Mouse (Mus musculus) adrenal gland, adult (tissue): ENCODE results near the gene Prtn3.

Source experiments
- DNase-seq, 2 experiments: peaks; one replicate each; pipeline ENCODE4 v3.0.0; 2022 to 2023; ENCODE audit warnings: low spot score in 1 of 2; ENCODE audit not compliant: inconsistent age in 2 of 2

Prtn3 gene

DNA sequence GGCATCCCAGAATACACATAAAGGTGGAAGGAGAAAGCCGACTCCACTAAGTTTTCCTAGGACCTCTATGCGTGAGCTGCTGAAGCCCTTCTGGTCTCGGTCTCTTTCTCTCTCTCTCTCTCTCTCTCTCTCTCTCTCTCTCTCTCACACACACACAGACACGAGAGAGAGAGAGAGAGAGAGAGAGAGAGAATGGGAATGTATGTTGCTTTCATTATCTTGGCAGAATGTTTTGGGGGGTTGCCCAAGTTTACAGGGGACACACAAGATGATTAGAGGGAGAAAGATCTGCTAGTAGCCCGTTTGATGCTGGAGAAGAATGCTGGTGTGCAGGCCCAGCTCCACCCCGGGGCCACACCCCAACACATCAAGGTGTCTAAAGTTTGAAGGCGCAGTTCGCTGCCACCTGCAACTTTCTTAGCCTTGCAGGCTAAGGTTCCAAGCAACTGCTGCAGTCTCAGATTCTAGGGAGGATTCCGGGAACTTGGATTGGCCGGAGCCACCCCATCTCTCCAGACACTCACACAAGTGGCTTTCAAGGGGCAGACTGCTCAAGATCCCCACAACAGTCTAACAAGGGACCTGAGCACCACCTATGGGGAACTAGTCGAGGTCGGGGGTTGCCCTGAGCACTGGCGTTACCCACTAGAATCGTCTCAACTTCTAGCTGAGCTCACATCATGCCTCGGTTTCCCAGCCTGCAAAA, 51.7 kb downstream of the Prtn3 start:
- no peak for DNase-seq

DNA sequence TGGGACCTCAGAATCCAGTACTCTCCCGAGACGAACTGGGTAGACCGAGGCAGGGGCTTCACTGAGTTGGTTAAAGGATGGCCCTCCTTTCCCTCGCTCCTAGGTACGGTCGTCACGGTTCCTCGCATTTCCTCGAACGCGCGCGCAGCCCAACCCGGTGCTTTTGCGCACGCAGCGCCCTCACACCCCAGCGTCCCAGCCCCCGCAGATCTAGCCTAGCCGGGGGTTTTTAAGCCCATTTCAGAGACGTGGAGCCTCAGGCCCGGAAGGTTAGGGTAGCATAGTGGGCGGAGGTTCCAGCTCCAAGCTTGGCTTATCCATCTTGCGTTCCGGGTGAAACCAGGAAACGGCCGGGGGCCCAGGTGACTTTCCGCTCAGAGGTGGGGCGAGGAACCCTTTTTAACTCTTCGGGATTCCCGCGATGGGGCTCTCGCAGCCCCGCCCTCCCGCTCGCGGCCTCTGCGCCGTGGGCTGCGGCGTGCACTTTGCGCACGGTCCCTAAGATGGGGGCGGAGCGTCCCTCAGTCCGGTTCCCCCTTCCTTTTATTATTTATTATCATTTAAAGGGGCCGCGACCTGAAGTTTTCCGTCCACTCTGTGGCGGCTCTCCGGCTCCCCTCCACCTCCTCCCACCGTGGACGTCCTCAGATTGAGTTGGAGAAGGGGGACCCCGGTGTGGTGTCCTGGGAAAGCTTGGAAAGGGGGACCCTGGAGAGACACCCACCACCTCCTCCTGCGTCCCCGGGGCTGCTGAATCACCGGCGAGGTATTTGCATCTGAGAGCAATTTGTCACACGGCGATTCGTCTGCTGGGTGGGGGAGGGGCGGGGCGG, 52.4 kb downstream of the Prtn3 start, which contains the start of gene Arid3a:
Gene Arid3a (plus strand): TSS at position 553 of the 833 bp plus-strand sequence.
- DNase-seq = peak; percentile 91 to 97

DNA sequence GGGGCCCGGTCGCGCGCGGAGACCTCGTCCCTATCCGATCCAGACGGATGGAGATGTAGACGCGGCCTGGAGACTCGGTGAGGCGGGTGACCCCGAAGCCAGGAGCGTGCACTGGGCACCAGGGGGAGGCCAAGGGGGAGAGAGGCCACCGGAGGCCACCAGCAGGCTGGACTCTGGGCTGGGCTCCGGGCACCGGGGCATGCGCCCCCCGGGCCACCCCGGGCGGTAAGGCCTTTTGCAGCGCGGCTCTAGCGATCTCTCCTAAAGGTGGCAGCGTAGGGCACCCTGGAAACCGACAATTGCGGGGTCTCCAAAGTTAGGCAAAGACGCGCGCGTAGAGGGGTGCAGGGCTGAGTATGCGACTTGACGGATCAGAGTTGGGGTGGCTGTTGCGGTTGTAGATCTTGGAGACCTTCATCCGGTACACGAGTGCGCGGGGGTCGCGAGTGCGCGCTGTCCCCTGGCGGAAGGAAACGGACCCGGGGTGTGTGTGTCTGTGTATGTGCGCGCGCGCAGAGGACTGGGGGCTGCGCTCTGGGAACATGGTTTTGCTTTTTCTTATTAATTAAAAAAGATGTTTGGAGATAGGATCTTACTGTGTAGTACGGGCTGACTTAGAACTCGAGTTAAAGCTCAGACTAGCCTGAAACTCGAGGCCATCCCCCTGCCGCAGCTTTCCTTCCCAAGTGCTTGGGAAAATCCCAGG, 53.2 kb downstream of the Prtn3 start:
- peak in 1 of 2 experiments; percentile 89 for DNase-seq

DNA sequence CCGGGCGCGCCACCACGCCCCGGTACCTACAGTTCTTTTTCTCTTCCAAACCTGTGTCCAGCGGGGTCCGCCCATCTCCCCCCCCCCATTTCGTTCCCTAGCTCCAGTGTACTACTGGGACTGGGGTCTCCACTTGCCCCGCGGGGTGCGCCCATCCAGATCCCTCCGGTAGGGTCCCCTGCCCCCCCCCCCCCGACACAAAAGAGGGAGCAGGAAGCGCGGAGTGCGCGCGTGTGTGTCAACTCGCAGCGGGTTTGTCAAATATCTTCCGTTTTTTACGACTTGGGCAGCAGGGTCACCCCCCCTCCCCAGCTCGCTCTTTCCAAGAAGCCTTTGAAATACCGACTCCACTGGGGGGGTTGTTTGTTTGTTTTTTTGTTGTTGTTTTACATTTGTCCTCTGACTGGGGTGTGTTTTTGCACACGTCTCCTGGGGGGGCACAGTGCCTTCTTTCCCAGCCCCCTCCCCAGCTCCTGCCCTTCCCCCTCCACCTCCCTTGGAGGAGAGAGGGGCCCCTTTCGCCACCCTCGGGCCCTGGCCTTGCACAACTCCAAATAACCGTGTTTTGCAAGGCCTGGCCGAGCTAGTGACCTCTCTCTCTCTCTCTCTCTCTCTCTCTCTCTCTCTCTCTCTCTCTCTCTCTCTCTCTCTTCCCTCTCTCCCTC, 53.9 kb downstream of the Prtn3 start:
- DNase-seq = peak in 1 of 2 experiments; percentile 90

DNA sequence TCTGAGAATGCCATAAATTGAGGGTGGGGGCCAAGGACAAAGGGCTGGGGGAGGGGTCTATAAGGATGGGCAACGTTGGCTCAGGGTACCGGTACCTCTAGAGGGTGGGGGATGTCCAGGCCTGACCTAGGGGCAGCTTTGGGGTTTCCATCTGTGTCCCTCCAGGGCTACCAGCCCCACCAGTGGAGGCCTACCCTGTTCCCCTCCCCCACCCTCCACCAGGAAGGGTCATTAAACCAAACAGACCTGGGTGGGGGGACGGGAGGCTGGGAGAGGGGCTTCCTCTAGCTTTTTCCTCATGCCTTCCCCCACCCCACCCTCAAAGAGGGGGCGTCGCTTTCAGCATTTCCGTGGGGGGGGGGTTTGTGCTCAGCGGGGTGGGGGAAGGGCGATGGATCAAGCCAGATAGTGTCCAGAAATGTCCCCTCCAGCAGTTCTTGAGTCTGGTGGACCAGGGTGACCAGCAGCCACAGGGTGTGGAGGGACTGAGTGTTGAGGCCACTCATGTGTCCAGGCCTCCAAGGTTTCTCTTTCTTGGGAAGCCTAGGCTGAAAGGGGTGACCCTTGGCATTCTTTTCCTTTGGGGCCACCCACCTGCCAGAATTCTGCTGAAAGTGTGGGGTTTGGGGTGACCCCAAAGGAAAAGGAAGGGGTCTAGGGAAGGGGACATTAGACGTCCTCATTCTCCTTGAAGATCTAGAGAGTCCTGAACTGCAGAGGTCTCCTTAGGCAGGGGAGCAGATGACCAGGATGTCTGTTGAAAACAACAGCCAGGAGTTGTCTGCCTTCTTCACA, 54.8 kb downstream of the Prtn3 start:
- peak in 1 of 2 experiments; percentile 56 for DNase-seq

DNA sequence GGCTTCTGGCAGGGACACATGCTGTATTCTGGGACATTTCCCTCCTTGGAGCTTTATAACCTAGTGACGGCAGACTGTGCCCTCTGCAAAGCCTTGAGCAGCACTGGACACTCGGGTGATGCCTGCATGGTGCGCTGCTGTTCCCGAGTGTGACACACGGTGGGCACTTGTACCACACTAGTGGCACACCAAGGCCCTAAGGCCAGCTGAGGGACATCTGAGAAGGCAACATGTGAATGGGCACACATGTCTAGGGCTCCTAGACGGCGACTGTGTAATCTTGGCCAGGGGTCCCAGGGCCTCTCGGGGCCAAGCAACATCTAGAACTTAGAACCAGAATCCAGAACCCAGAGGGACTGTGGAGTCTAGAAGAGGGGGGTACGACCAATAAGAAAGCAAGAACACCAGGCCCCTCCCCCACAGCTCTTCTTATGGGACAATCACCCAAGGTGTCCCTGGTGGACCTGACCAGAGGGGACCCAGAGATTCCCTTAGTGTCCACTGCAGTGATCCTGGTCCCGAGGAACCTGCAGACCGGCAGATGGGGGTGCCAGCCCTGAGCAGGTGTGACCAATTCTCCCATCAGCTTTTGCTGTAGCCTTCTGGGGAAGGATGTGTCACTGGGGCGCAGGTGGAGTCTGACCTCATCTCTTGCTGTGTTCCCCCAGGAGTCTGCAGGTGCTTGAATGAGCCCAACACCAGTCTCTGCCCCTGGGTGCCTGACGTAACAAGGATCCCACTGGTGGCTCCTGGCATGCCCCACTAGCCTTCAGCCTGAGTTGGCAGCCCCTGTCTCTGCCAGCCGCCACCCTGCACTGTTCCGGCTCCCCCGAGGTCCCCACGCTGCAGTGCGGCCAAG, 55.9 kb downstream of the Prtn3 start:
- DNase-seq = no peak

DNA sequence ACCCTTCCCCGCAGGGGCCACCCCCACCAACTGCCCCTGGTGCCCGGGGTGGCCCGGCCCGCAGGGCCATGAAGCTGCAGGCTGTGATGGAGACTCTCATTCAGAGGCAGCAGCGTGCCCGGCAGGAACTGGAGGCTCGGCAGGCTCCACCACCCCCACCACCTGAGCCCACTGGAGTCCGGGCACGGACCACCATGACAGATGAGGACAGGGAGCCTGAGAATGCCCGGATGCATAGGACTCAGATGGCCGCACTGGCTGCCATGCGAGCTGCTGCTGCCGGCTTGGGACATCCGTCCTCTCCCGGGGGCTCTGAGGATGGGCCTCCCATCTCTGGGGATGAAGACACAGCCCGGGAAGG, 56.5 kb downstream of the Prtn3 start:
- no peak for DNase-seq

DNA sequence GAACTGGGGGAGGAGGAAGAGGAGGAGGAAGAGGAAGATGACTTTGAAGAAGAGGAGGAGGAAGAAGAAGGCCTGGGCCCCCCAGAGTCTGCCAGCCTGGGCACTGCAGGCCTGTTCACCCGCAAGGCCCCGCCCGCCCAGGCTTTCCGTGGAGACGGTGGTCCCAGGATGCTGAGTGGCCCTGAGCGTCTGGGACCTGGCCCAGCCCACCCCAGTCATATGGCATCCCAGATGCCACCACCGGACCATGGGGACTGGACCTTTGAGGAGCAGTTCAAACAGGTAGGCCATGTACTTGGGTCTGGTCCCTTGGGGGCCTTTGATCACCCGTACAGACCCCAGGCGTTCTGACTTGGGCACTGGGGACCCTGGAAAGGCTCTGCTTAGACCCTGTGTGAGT, 57.5 kb downstream of the Prtn3 start:
- no peak for DNase-seq

DNA sequence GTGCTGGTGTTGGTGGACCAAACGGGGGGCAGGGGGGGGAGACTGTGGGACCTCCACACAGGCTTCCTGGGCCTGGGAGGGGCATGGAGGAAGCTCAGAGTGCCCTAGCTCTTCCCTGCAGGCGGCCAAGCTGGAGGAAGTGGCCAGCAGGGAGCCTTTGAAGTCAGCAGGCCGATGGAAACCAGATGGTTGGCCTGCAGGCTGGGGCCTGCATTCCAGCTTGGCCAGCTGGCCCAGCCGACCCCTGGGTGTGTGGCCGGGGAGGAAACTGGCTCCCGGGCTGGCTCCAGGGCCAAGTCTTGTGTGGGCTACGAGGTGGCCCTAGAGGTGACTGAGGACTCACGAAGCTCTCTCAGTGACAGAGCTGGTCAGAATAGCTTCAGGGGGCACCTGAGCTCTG, 58.5 kb downstream of the Prtn3 start:
- peak in 1 of 2 experiments; percentile 59 for DNase-seq
